Mouse (Mus musculus) embryonic stem cell, embryonic (primary cell): Measurements from ENCODE around the gene Khdc4.

Experiments
- CTCF ChIA-PET, 4 experiments: fragments of 300-600 bp in 2 of 4; fragments of 350-600 bp in 2 of 4; sonication (Branson Sonifier 250); formaldehyde crosslinking; loops; one replicate each; lab custom pipeline; 2022; ENCODE audit warnings: inconsistent platforms in 2 of 4; lab: Charles Lee
- POLR2A ChIA-PET, 4 experiments: fragments of 300-600 bp in 2 of 4; fragments of 350-600 bp in 2 of 4; sonication (Branson Sonifier 250); formaldehyde crosslinking; loops; one replicate each; lab custom pipeline; 2022; ENCODE audit warnings: antibody characterized with exemption in 4 of 4, inconsistent platforms in 1 of 4; lab: Charles Lee

Khdc4 gene

GRCm38 (mm10) chr3:88745534-88745933, 59.9 kb downstream of the Khdc4 start:
- ChIA-PET POLR2A (interaction anchor here (0.7 to 3.8 kb wide), 30 partner anchors 7 to 403 kb away, joined by 3 to 17 read pairs (median 4); partner anchors contain the start of genes Rit1 (in 2 of the 4), Khdc4 (in 1 of the 4) and Pmf1 (in 1 of the 4)), CTCF (interaction anchor here (0.7 to 2.8 kb wide), 5 partner anchors 8 to 201 kb away, joined by 3 to 13 read pairs (median 4); no protein-coding TSS in a partner anchor)

GRCm38 (mm10) chr3:88746139-88746870, 60.7 kb downstream of the Khdc4 start:
- ChIA-PET CTCF (interaction anchor here (0.7 to 2.8 kb wide), 4 partner anchors 69 to 201 kb away, joined by 3 to 13 read pairs (median 4); no protein-coding TSS in a partner anchor), POLR2A (interaction anchor here in 3 of 4 experiments (0.6 to 3.8 kb wide), 24 partner anchors 7 to 404 kb away, joined by 3 to 17 read pairs (median 4); partner anchors contain the start of genes Rit1 (in 2 of the 3) and Khdc4 (in 1 of the 3))

GRCm38 (mm10) chr3:88746871-88747231, 61.2 kb downstream of the Khdc4 start:
- ChIA-PET POLR2A (interaction anchor here in 2 of 4 experiments (0.6 to 3.2 kb wide), 9 partner anchors 9 to 405 kb away, joined by 3 to 17 read pairs (median 5); partner anchors contain the start of genes Khdc4 (in 1 of the 2) and Rit1 (in 1 of the 2)), CTCF (interaction anchor here in 1 of 4 experiments (0.5 to 2.8 kb wide), 3 partner anchors 69 to 455 kb away, joined by 3 to 8 read pairs (median 6); no protein-coding TSS in a partner anchor)

- ChIA-PET POLR2A (interaction anchor here in 3 of 4 experiments (0.6 to 3.1 kb wide), 9 partner anchors 10 to 334 kb away, joined by 3 to 13 read pairs (median 3); partner anchors contain the start of genes Khdc4 (in 1 of the 3) and Rit1 (in 1 of the 3)), CTCF (interaction anchor here (0.6 to 1.4 kb wide), 12 partner anchors 9 to 358 kb away, joined by 3 to 9 read pairs (median 4); partner anchors contain the start of gene Msto1 (in 1 of the 4))
These were observed 68.7 kb downstream of the Khdc4 start for GRCm38 (mm10) chr3:88754283-88754682.

GRCm38 (mm10) chr3:88755541-88755940, 69.9 kb downstream of the Khdc4 start:
- ChIA-PET CTCF (interaction anchor here (0.7 to 1.3 kb wide), 5 partner anchors 79 to 279 kb away, joined by 3 to 12 read pairs (median 4); no protein-coding TSS in a partner anchor), POLR2A (interaction anchor here in 3 of 4 experiments (0.6 to 1.8 kb wide), 10 partner anchors 9 to 183 kb away, joined by 3 to 16 read pairs (median 4); partner anchors contain the start of gene Khdc4 (in 1 of the 3))

GRCm38 (mm10) chr3:88756276-88756675, 70.7 kb downstream of the Khdc4 start:
- ChIA-PET POLR2A (interaction anchor here (0.6 to 1.8 kb wide), 10 partner anchors 10 to 184 kb away, joined by 3 to 16 read pairs (median 4); partner anchors contain the start of gene Khdc4 (in 1 of the 4)), CTCF (interaction anchor here (0.6 to 1.3 kb wide), 5 partner anchors 38 to 273 kb away, joined by 3 to 5 read pairs (median 4); no protein-coding TSS in a partner anchor)

GRCm38 (mm10) chr3:88758045-88758500, 72.5 kb downstream of the Khdc4 start:
- ChIA-PET CTCF (interaction anchor here in 1 of 4 experiments (1.0 to 1.1 kb wide), 2 partner anchors 10 to 81 kb away, joined by 3 read pairs; no protein-coding TSS in a partner anchor), POLR2A (interaction anchor here in 2 of 4 experiments (0.5 to 3.6 kb wide), 6 partner anchors 12 to 225 kb away, joined by 3 to 17 read pairs (median 4); partner anchors contain the start of genes Khdc4 (in 1 of the 2) and Lamtor2 (in 1 of the 2))

GRCm38 (mm10) chr3:88761619-88762018, 76.0 kb downstream of the Khdc4 start:
- ChIA-PET POLR2A (interaction anchor here in 3 of 4 experiments (0.6 to 2.2 kb wide), 18 partner anchors 9 to 630 kb away, joined by 3 to 8 read pairs (median 4); partner anchors contain the start of genes Lamtor2 (in 2 of the 3), Rit1 (in 1 of the 3) and Ubqln4 (in 1 of the 3)), CTCF (interaction anchor here in 3 of 4 experiments (0.5 to 1.1 kb wide), 5 partner anchors 13 to 627 kb away, joined by 3 to 4 read pairs (median 3); partner anchors contain the start of gene Syt11 (in 1 of the 3))

- CTCF ChIA-PET = no interaction called here
- POLR2A ChIA-PET = interaction anchor here in 3 of 4 experiments (0.5 to 2.2 kb wide), 6 partner anchors 10 to 1175 kb away, joined by 3 to 9 read pairs (median 4); partner anchors contain the start of genes Lamtor2 (in 1 of the 3) and Rit1 (in 1 of the 3)
These were observed 76.8 kb downstream of the Khdc4 start for GRCm38 (mm10) chr3:88762401-88762831.
